Comparison of ENCODE assay signal across 8 mouse cellular contexts in genomic region chr13:67306718-67307117, GRCm38 (mm10). TPM values are rescaled to one million over a fixed set of nuclear protein-coding genes. Genes with fewer than 3 reads are reported as not detected.
DNase-seq lines count a peak whose midpoint lies in the region; ATAC-seq and TF ChIP-seq lines count a peak whose summit lies in the region.

No protein-coding gene starts in this region.

- DNase-seq in lung, adult 2 months: no peak
- no peak for DNase-seq in lung, postnatal 25 days (ENCODE audit: low spot score)
- peak; percentile 37 for DNase-seq in embryo, embryonic 10.5 days (ENCODE audit: low spot score)
- peak; percentile 15 for DNase-seq in lung, postnatal 36 days
- no peak for DNase-seq in left cerebral cortex, postnatal 4 days
- no peak for DNase-seq in right cerebral cortex, postnatal 36 days (ENCODE audit: low spot score in 2 of 2)
- DNase-seq in ovary, adult 18-20 months (ENCODE audit: low spot score): no peak

- H3K27ac ChIP-seq in hindbrain, embryonic 12.5 days: no peak overlapping the region

- TF ChIP-seq CTCF in lung, adult 2 months (IDR thresholded peaks at IDR 0.05; ENCODE audit: insufficient read depth, low read length): no peak

- H3K4me3 ChIP-seq in lung, adult 2 months (replicated peaks; ENCODE audit: extremely low read depth, low read depth, low read length): peak overlapping the region; percentile 60
- peak overlapping the region; percentile 61 for H3K4me3 ChIP-seq in hindbrain, embryonic 12.5 days

- no peak overlapping the region for H3K9ac ChIP-seq in hindbrain, embryonic 12.5 days

- no peaks in the 10 kb centered on the region for H3K27me3 ChIP-seq in hindbrain, embryonic 12.5 days

- peak overlapping the region; percentile 84 for H3K4me2 ChIP-seq in hindbrain, embryonic 12.5 days (replicated peaks)

- no peaks in the 10 kb centered on the region for H3K36me3 ChIP-seq in hindbrain, embryonic 12.5 days

- WGBS in lung, adult 2 months: 11% methylated on average over 5 of the region's 5 CpGs
- 37% methylated on average over 5 of the region's 5 CpGs for WGBS in hindbrain, embryonic 12.5 days

- TF ChIP-seq POLR2A in lung, adult 2 months (IDR thresholded peaks at IDR 0.05; ENCODE audit: borderline replicate concordance, extremely low read depth, low read depth, low read length): no peak

- intact Hi-C loops in left cerebral cortex, postnatal 4 days (cut with DNase I): loop anchor here (10.0 kb wide), 1 partner anchor 182 kb away; the partner anchor contains the start of gene Zfp759

- H3K9me3 ChIP-seq in hindbrain, embryonic 12.5 days (replicated peaks): no peaks in the 10 kb centered on the region

- ATAC-seq in hindbrain, embryonic 12.5 days (ENCODE audit: low FRiP score): peak; percentile 75

- no peaks in the 10 kb centered on the region for H3K4me1 ChIP-seq in lung, adult 2 months (ENCODE audit: control insufficient read depth, insufficient read depth, low read length)
- no peaks in the 10 kb centered on the region for H3K4me1 ChIP-seq in hindbrain, embryonic 12.5 days

RNA-seq across cellular contexts. Expression of gene Zfp457, which starts 0.4 kb away (rescaled TPM):
- 0.69 and 0.95 TPM in 2 replicates for polyA plus RNA-seq in lung, adult 2 months (2012; rRNA removed)
- 0.50 and 0.85 TPM in 2 replicates for polyA plus RNA-seq in hindbrain, embryonic 12.5 days (2016; fragmentation: Nextera tagmentation; extraction: Ambion mirVana)
- total RNA-seq in left cerebral cortex, postnatal 4 days (2021): 1 to 10 TPM; 3.3 to 3.8 TPM

RNA-seq across cellular contexts. Expression of gene Zfp595, which starts 25.7 kb away (rescaled TPM):
- polyA plus RNA-seq in lung, adult 2 months (2012; rRNA removed): 0.65 and 1.1 TPM in 2 replicates
- polyA plus RNA-seq in hindbrain, embryonic 12.5 days (2016; fragmentation: Nextera tagmentation; extraction: Ambion mirVana): 1.7 and 1.8 TPM in 2 replicates
- 1 to 10 TPM; 2.9 to 3.3 TPM for total RNA-seq in left cerebral cortex, postnatal 4 days (2021)

RNA-seq across cellular contexts. Expression of gene Zfp458, which starts 28.5 kb away (rescaled TPM):
- polyA plus RNA-seq in lung, adult 2 months (2012; rRNA removed): 0.38 and 0.83 TPM in 2 replicates
- polyA plus RNA-seq in hindbrain, embryonic 12.5 days (2016; fragmentation: Nextera tagmentation; extraction: Ambion mirVana): 3.8 and 4.6 TPM in 2 replicates
- 10 to 100 TPM; 23.9 to 25.0 TPM for total RNA-seq in left cerebral cortex, postnatal 4 days (2021)

RNA-seq across cellular contexts. Expression of gene Gm28044, which starts 53.6 kb away (rescaled TPM):
- not detected in 2 replicates for polyA plus RNA-seq in lung, adult 2 months (2012; rRNA removed)
- not detected in 2 replicates for polyA plus RNA-seq in hindbrain, embryonic 12.5 days (2016; fragmentation: Nextera tagmentation; extraction: Ambion mirVana)
- not detected for total RNA-seq in left cerebral cortex, postnatal 4 days (2021)

RNA-seq across cellular contexts. Expression of gene Zfp953, which starts 53.7 kb away (rescaled TPM):
- polyA plus RNA-seq in lung, adult 2 months (2012; rRNA removed): 0.20 and 0.38 TPM in 2 replicates
- 0.72 and 0.98 TPM in 2 replicates for polyA plus RNA-seq in hindbrain, embryonic 12.5 days (2016; fragmentation: Nextera tagmentation; extraction: Ambion mirVana)
- 1 to 10 TPM in 1 of 2 experiments, under 1 TPM in 1; 0.58 to 1.1 TPM for total RNA-seq in left cerebral cortex, postnatal 4 days (2021)

Comparison
In these comparisons a context has a peak if more than half of its experiments do, and no peak if none do; other contexts are left out.
1. DNase-seq: peak in embryo, embryonic 10.5 days (single experiment) and lung, postnatal 36 days (single experiment); none in lung, adult 2 months (single experiment), lung, postnatal 25 days (single experiment), left cerebral cortex, postnatal 4 days (single experiment), right cerebral cortex, postnatal 36 days (0 of 2) and ovary, adult 18-20 months (single experiment).